ENCODE assay signal across 10 mouse cellular contexts in genomic region chr6:80018765-80019164, GRCm38 (mm10). TPM values are rescaled to one million over a fixed set of nuclear protein-coding genes. Genes with fewer than 3 reads are reported as not detected.
A peak's percentile ranks its signal among the peaks of the same experiment; 100 is the strongest.
DNase-seq lines count a peak whose midpoint lies in the region; ATAC-seq and TF ChIP-seq lines count a peak whose summit lies in the region.
"Had no signal": no experiment of that assay in that cellular context is flagged by ENCODE, and none has a peak within 500 bp of the region (broad histone marks: within the 10 kb centered on the region; RNA-seq: fewer than 3 reads in every experiment).

Gene Lrrtm4, plus strand, starts transcription at chr6:80018877.

- no peak for DNase-seq in kidney, adult 2 months
- DNase-seq in embryo, embryonic 10.5 days (ENCODE audit: low spot score): peak; percentile 65
- peak; percentile 65 to 67 for DNase-seq in left cerebral cortex, postnatal 36 days (ENCODE audit: low spot score in 2 of 2)
- peak; percentile 74 to 84 for DNase-seq in right cerebral cortex, adult 2 months (ENCODE audit: low spot score in 2 of 2)
- DNase-seq in gastrocnemius, postnatal 36 days: no peak
- DNase-seq in gastrocnemius, adult 18-20 months (ENCODE audit: low spot score): no peak

- TF ChIP-seq CTCF in kidney, adult 2 months (conservative IDR thresholded peaks at IDR 0.05; ENCODE audit: insufficient read depth, insufficient read length, low read depth, low read length): no peak

- ATAC-seq in kidney, embryonic 16.5 days (ENCODE audit: low FRiP score, low TSS enrichment): peak; percentile 67; the same call in 1 of the 2 replicates
- ATAC-seq in hindbrain, embryonic 12.5 days (ENCODE audit: low FRiP score): peak; percentile 85

- H3K9me3 ChIP-seq in kidney, embryonic 16.5 days (ENCODE audit: low read length): no peaks in the 10 kb centered on the region
- no peaks in the 10 kb centered on the region for H3K9me3 ChIP-seq in hindbrain, embryonic 12.5 days (replicated peaks)

- no peaks in the 10 kb centered on the region for H3K36me3 ChIP-seq in kidney, embryonic 16.5 days (ENCODE audit: insufficient read depth, low read length)
- H3K36me3 ChIP-seq in kidney, adult 2 months (ENCODE audit: control insufficient read depth, insufficient read depth, low read length): no peaks in the 10 kb centered on the region
- H3K36me3 ChIP-seq in hindbrain, embryonic 12.5 days: 0 out of 2 replicates have a peak, but pooled peaks cover 3% of the 10 kb centered on the region

- 0 out of 2 replicates have a peak, but pooled peaks cover 3% of the 10 kb centered on the region for H3K4me1 ChIP-seq in kidney, embryonic 16.5 days (ENCODE audit: insufficient read depth, low read length)
- H3K4me1 ChIP-seq in kidney, adult 2 months (ENCODE audit: control insufficient read depth, insufficient read depth, low read length): no peaks in the 10 kb centered on the region
- H3K4me1 ChIP-seq in hindbrain, embryonic 12.5 days: 0 out of 2 replicates have a peak, but pooled peaks cover 6% of the 10 kb centered on the region

- WGBS in kidney, embryonic 16.5 days: 4% methylated on average over 6 of the region's 6 CpGs
- WGBS in kidney, adult 2 months: 3% methylated on average over 6 of the region's 6 CpGs
- WGBS in hindbrain, embryonic 12.5 days: 8% methylated on average over 6 of the region's 6 CpGs

- no peaks in the 10 kb centered on the region for H3K27me3 ChIP-seq in kidney, embryonic 16.5 days (ENCODE audit: insufficient read depth, low read length)
- 0 out of 2 replicates have a peak, but pooled peaks cover 2% of the 10 kb centered on the region for H3K27me3 ChIP-seq in kidney, adult 2 months (replicated peaks; ENCODE audit: control insufficient read depth, insufficient read depth, low read length)
- no peaks in the 10 kb centered on the region for H3K27me3 ChIP-seq in hindbrain, embryonic 12.5 days

- H3K27ac ChIP-seq in kidney, embryonic 16.5 days (ENCODE audit: low read length): no peak within 1 kb of the TSS
- no peak within 1 kb of the TSS for H3K27ac ChIP-seq in kidney, adult 2 months (ENCODE audit: insufficient read depth, low read depth, low read length)
- peak within 1 kb of the TSS; percentile 44; the same call in 1 of the 2 replicates for H3K27ac ChIP-seq in hindbrain, embryonic 12.5 days

- TF ChIP-seq POLR2A in kidney, adult 2 months (IDR thresholded peaks at IDR 0.05; ENCODE audit: low read depth, low read length): no peak

- peak within 1 kb of the TSS; percentile 42 for H3K4me3 ChIP-seq in kidney, embryonic 16.5 days (ENCODE audit: low read length)
- H3K4me3 ChIP-seq in kidney, adult 2 months (ENCODE audit: insufficient read depth, low read depth, low read length): no peak within 1 kb of the TSS
- peak within 1 kb of the TSS; percentile 39 for H3K4me3 ChIP-seq in hindbrain, embryonic 12.5 days

- H3K4me2 ChIP-seq in kidney, embryonic 16.5 days (replicated peaks; ENCODE audit: low read depth, low read length): peak within 1 kb of the TSS; percentile 68
- peak within 1 kb of the TSS; percentile 56 for H3K4me2 ChIP-seq in hindbrain, embryonic 12.5 days (replicated peaks)

- no peak within 1 kb of the TSS for H3K9ac ChIP-seq in kidney, embryonic 16.5 days (replicated peaks; ENCODE audit: low read length)
- H3K9ac ChIP-seq in hindbrain, embryonic 12.5 days: peak within 1 kb of the TSS; percentile 60

- intact Hi-C loops in left cerebral cortex, postnatal 36 days (cut with DNase I): no loop called here
- intact Hi-C loops in gastrocnemius, postnatal 36 days (cut with DNase I): no loop called here

RNA-seq across cellular contexts. Expression of gene Lrrtm4, which starts in this region (rescaled TPM):
- polyA plus RNA-seq in kidney, embryonic 16.5 days (2015; fragmentation: Nextera tagmentation; extraction: Ambion mirVana): 0.35 and 0.48 TPM in 2 replicates
- not detected in 2 replicates for polyA plus RNA-seq in kidney, adult 2 months (2012; rRNA removed)
- polyA plus RNA-seq in hindbrain, embryonic 12.5 days (2016; fragmentation: Nextera tagmentation; extraction: Ambion mirVana): 7.5 and 8.3 TPM in 2 replicates
- total RNA-seq in left cerebral cortex, postnatal 36 days (2021): 10 to 100 TPM; 55.9 to 76.8 TPM
- not detected for total RNA-seq in gastrocnemius, postnatal 36 days (2021)
- under 1 TPM in 1 of 2 experiments, not detected in 1; 0.07 TPM for total RNA-seq in gastrocnemius, adult 18-20 months (2021)
- total RNA-seq: MEL had no signal
- polyA plus RNA-seq: large intestine, adult 2 months had no signal

Comparison
In these comparisons a context has a peak if more than half of its experiments do, and no peak if none do; other contexts are left out.
1. RNA of gene Lrrtm4 (total RNA-seq): 55.9 to 76.8 TPM in left cerebral cortex, postnatal 36 days; 0.07 TPM in gastrocnemius, adult 18-20 months and not detected in gastrocnemius, postnatal 36 days; every median in the first group is over 10 times any median in the second.
2. Peak in ATAC-seq, H3K4me3 ChIP-seq and H3K4me2 ChIP-seq in kidney, embryonic 16.5 days; RNA of the gene not detected or under 1 TPM.
3. DNase-seq: peak in embryo, embryonic 10.5 days (single experiment), left cerebral cortex, postnatal 36 days (2 of 2) and right cerebral cortex, adult 2 months (2 of 2); none in kidney, adult 2 months (single experiment), gastrocnemius, postnatal 36 days (0 of 2) and gastrocnemius, adult 18-20 months (single experiment).